Mouse (Mus musculus): ENCODE results near the gene Ptpn9. TPM values are rescaled to one million over a fixed set of nuclear protein-coding genes. Genes with fewer than 3 reads are reported as not detected.
"Not testable (repeated sequence)": the region's sequence is repeated elsewhere in the genome, so short reads cannot be mapped to it uniquely, and the experiment has no call there.

Gene Ptpn9
- polyA plus RNA-seq (2015; fragmentation: Nextera tagmentation; extraction: Ambion mirVana): 9.3 and 10.6 TPM in 2 replicates

DNA sequence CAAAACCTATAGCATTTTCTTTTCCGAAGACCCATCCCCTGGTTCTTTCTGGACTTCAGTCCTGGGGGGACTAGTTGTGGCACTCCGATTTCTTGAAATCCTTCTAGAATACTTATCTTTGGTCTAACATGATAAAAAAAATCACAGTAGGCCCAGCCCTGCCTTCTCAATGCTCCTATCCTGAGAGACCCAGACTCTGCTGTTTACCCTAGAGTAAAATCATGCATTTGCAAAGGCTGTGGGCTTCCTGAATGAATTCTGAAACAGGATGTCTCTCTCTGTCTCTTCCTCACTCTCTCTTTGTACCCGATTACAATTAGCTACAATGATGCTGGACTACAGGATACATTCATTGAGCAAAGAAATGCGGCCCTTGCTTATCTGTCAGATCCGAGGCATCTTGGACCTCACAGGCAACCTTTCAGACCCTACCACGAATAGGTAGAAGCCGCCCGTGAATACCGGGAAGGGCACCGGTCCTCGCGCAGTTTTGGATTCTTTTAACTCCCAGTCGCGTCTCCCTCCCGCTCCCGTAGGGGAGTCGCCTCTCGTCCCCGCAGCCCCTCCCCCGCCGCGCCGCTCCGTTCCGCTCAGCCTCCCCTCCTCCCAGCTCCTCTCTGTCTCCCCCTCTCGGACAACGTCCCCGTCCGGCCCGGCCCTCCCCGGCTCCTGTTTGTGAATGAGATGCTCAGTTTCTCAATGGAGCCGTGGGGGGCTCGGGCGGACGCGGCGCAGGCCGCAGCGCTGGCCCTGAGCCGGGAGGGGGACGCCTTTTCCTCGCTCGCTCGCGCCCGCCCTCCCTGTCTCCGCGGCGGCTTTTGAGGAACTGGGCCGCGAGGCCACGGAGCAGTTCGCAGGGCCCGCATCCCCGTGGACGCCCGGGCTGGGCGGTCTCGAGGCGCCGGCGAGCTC is at the start of gene Ptpn9:
Gene Ptpn9, plus strand, starts transcription at position 638 of the 912 bp plus-strand sequence.
- DNase-seq (ENCODE audit: low spot score): peak; percentile 56

DNA sequence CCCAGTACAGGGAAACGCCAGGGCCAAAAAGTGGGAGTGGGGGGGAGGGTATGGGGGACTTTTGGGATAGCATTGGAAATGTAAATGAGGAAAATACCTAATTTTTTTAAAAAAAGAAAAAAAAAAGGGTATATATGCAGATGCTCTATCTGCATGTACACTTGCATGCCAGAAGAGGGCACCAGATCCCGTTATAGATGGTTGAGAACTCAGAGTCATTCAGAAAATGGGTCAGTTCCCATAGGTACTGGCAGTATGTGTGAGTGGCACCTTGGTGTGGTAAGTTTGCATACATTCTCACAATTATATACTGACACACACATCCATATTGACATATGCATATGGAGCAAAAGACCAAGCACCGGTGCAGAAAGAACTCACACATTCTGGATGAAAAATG is 47.2 kb upstream of the Ptpn9 start:
- DNase-seq (ENCODE audit: low spot score): peak; percentile 50

GRCm38 (mm10) chr9:56948699-56949098 is 46.0 kb upstream of the Ptpn9 start:
- DNase-seq (ENCODE audit: low spot score): not testable (repeated sequence)

DNA sequence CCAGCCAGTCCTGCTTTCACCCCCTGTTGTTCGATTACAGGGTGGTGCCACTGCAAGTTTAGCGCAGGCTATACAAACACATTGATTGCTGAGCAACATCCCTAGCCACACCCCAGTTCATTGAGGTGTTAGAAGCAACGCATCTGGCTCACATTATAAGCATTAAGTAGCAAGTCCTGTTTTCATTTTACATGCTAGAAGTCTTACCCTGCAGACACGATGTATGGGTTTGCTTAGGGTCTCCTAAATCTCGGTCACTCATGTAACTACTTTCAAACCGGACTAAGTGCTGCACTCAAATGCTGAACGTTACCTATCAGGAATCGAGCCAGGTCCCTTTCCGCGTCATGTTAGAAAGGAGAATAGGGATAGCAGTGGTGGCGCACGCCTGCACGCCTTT is 45.0 kb upstream of the Ptpn9 start:
- DNase-seq (ENCODE audit: low spot score): no peak

DNA sequence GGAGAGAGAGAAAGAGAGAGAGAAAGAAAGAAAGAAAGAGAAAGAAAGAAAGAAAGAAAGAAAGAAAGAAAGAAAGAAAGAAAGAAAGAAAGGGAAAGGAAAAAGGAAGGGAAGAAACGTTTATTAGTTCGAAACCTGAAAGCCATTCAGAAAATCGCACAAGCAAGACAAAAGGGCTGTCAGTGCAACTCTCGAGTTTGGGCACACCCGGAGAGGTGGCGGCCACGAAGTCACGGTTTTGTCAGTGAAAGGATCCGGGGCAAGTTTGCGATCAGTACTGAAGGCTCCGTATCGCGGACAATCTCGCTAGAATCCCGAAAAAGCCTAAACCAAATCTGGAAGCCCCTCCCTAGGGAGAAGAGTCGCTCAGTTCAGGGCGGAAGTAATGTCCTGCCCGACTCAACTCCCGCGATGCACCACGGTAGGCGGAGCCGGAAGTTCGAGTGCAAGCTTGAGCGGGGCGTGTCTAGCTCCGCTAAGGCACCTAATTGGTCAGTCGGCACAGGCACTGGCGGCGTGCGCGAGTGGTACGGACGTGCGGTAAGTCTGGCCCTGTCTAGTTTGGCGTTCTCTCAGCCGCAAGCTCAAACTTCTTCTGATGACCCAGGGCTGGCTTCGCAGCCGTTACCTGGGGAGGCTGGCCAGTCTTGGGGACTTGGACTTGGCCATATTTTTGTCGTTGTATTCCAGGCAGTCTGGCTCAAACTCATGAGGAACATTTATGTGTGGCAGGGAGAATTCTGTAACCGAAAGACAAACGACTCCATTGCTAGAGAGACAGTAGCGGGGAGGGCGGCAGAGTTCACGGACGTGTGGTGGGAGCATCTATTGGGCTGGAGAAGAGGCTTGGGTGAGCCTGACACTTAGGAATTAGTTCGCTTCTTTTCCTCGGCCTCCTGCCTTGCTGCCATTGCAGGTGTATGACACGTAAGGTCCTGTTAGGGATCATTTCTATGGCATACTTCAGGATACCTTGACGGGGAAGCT is 44.0 kb upstream of the Ptpn9 start, which contains the start of gene Snupn:
Gene Snupn, plus strand, starts transcription at position 465 of the 987 bp plus-strand sequence.
- DNase-seq (ENCODE audit: low spot score): peak; percentile 99

DNA sequence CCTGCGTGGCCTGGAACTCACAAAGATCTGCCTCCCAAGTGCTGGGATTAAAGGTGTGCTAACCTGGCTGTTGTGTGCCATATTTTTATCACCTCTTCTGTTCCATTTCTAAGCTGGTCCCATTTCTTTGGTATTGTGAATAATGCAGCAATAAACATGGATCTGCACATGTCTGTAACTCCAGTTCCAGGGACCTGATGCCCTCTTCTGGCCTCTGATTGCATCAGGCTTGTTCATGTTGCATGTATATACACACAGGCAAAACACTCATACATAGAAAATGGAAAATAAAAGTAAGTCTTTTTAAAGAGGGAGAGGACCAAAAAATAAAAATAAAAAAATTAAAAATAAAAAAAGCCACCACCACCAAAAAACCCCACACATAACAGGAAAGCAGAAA is 41.2 kb upstream of the Ptpn9 start:
- DNase-seq (ENCODE audit: low spot score): no peak

- no peak for DNase-seq (ENCODE audit: low spot score)
Observed at GRCm38 (mm10) chr9:56956966-56957675, 37.6 kb upstream of the Ptpn9 start.

DNA sequence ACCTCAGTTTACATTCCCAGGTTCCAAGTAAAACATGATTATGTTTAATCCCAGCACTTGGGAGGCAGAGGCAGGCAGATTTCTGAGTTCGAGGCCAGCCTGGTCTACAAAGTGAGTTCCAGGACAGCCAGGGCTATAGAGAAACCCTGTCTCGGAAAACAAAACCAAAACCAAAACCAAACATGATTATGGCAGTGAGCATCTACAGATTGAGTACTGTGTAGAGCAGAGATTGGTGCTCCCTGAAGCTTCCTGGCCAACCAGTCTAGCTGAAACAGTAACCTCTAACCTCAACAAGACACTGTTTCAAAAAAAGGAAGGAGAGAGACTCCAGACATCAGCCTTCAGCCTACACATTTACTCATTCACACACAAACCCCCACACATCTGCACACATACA is 36.0 kb upstream of the Ptpn9 start:
- no peak for DNase-seq (ENCODE audit: low spot score)

- no peak for DNase-seq (ENCODE audit: low spot score)
Observed at GRCm38 (mm10) chr9:56961591-56961990, 33.1 kb upstream of the Ptpn9 start.

DNA sequence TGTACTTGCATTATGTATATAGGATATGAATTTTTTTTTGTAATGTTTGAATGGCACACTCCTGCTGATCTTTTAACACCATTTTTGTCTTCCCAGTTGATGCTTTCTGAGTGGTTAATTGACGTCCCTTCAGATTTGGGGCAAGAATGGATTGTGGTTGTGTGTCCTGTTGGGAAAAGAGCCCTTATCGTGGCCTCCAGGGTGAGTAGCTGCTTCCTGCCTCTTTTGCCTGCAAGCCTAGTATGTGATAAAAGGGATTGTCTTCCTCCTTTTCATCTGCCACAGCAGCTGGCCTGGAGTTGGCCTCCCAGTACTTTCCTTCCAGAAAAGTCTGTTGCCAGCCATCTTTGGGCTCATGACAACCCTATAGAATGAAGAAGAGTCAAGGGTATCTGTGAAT is 24.6 kb upstream of the Ptpn9 start:
- no peak for DNase-seq (ENCODE audit: low spot score)

DNA sequence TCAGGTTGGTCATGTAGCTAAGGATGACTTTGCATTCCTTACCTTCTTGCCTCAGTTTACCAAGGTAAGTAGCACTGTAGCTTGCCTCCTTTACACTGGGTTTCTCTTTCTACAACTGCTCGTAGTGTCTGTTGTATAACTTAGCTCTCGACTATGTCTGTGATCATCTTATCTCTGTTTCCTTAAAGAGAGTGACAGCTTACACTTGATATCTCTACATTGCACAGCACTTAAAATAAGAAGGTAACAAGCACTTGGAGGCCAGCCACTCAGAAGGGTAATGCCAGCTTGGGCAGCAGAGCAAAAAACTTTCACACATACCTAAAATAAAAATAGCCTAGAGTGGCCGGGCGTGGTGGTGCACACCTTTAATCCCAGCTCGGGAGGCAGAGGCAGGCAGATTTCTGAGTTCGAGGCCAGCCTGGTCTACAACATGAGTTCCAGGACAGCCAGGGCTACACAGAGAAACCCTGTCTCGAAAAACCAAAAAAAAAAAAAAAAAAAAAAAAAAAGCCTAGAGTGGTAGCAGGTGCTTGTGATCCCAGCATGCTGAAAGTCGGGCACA is 20.7 kb upstream of the Ptpn9 start:
- no peak for DNase-seq (ENCODE audit: low spot score)

DNA sequence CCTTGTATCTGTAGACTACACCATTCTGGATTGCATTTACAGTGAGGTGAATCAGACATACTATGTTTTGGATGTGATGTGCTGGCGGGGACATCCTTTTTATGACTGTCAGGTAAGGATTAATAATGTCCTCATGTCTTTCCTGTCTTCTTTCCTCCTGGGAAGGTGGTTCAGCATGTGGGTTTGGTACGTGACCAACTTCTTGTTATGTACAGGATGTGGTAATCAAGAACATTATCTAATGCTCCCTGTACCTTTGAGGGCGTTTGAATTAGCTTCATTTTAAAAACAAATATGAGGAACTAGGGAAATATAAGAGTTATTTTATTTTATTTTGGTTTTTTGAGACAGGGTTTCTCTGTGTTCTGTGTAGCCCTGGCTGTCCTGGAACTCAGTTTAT is 19.5 kb upstream of the Ptpn9 start:
- DNase-seq (ENCODE audit: low spot score): no peak

GRCm38 (mm10) chr9:56980186-56980585 is 14.5 kb upstream of the Ptpn9 start:
- no peak for DNase-seq (ENCODE audit: low spot score)

GRCm38 (mm10) chr9:56981502-56981901 is 13.2 kb upstream of the Ptpn9 start:
- DNase-seq (ENCODE audit: low spot score): no peak

- DNase-seq (ENCODE audit: low spot score): peak; percentile 50
Observed at GRCm38 (mm10) chr9:56995198-56996027, 690 bp downstream of the Ptpn9 start.

GRCm38 (mm10) chr9:56996028-56996346 is 1.3 kb downstream of the Ptpn9 start:
- no peak for DNase-seq (ENCODE audit: low spot score)

DNA sequence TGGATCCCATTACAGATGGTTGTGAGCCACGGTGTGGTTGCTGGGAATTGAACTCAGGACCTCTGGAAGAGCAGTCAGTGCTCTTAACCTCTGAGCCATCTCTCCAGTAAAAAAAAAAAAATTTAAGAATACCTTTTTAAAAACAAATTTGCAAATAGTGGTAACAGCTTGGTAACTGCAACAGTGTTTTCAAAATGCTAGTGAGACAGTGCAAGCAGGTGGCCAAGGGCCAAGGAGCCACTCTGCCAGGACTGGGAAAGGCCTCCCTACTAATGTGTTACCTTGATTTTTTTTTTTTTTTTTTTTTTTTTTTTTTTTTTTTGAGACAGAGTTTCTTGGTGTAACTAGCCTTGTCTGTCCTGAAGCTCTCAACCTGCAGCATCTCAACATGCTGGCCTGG is 2.5 kb downstream of the Ptpn9 start:
- not testable (repeated sequence) for DNase-seq (ENCODE audit: low spot score)

GRCm38 (mm10) chr9:57003011-57003410 is 8.3 kb downstream of the Ptpn9 start:
- no peak for DNase-seq (ENCODE audit: low spot score)

DNA sequence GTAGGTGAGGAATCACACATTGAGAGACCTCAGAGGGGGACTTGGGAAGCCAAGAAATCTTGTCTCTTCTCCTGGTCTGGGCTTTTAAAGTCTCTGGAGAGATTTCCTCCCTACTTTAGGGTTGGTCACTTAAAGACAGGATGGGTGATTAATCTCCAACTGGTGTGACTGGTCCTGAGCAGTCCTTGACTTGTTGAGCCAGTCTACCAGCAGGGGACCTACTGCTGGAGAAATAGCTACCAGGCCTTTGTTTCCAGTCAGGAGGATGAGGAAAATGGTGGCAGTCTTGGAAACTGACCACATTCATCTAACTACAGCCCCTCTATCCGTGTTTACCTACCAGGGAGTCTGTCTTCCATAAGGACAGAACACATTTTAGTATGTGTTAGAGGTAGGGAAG is 17.7 kb downstream of the Ptpn9 start:
- no peak for DNase-seq (ENCODE audit: low spot score)

DNA sequence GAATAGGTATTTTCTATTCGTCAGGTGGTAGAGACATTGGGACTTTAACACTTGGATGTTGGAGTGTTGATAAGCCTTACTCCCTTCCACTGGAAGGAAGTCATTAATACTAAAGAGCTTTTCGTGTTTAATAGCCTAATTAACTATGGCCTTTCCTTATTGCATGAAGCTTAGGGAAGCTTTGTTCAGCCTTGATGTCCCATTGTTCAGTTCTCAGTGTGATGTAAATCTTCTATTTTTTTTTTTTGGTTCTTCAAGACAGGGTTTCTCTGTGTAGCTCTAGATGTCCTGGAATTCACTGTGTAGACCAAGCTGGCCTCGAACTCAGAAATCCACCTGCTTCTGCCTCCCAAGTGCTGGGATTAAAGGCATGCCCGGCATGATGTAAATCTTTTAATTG is 18.2 kb downstream of the Ptpn9 start:
- no peak for DNase-seq (ENCODE audit: low spot score)
